Mouse (Mus musculus) kidney, postnatal 14 days (tissue): ENCODE results near the gene Diaph3.
A peak's percentile ranks its signal among the peaks of the same experiment; 100 is the strongest.

Experiments used
- DNase-seq: peaks from one replicate; pipeline ENCODE4 v3.0.0; 2022; ENCODE audit warnings: mixed read lengths

Gene Diaph3

GRCm38 (mm10) chr14:86834851-86835250, 306.2 kb downstream of the Diaph3 start:
- DNase-seq, result no peak

- no peak for DNase-seq
Observed at GRCm38 (mm10) chr14:86834269-86834668, 306.8 kb downstream of the Diaph3 start.

- DNase-seq, result peak; percentile 2
Observed at GRCm38 (mm10) chr14:86833003-86833402, 308.0 kb downstream of the Diaph3 start.

- no peak for DNase-seq
Observed at GRCm38 (mm10) chr14:86816246-86816645, 324.8 kb downstream of the Diaph3 start.

- no peak for DNase-seq
Observed at GRCm38 (mm10) chr14:86788880-86789641, 352.0 kb downstream of the Diaph3 start.

GRCm38 (mm10) chr14:86786866-86787265, 354.2 kb downstream of the Diaph3 start:
- no peak for DNase-seq

- DNase-seq, result peak; percentile 41
Observed at GRCm38 (mm10) chr14:86781553-86782273, 359.3 kb downstream of the Diaph3 start.

GRCm38 (mm10) chr14:86773311-86773710, 367.7 kb downstream of the Diaph3 start:
- no peak for DNase-seq

- DNase-seq, result no peak
Observed at GRCm38 (mm10) chr14:86772176-86773150, 368.6 kb downstream of the Diaph3 start.

GRCm38 (mm10) chr14:86764286-86764685, 376.7 kb downstream of the Diaph3 start:
- no peak for DNase-seq

GRCm38 (mm10) chr14:86757604-86758520, 383.2 kb downstream of the Diaph3 start:
- no peak for DNase-seq

- no peak for DNase-seq
Observed at GRCm38 (mm10) chr14:86757132-86757531, 383.9 kb downstream of the Diaph3 start.

GRCm38 (mm10) chr14:86750351-86750750, 390.7 kb downstream of the Diaph3 start:
- DNase-seq, result no peak

GRCm38 (mm10) chr14:86749425-86749824, 391.6 kb downstream of the Diaph3 start:
- no peak for DNase-seq

GRCm38 (mm10) chr14:86748876-86749275, 392.2 kb downstream of the Diaph3 start:
- no peak for DNase-seq

GRCm38 (mm10) chr14:86744523-86744922, 396.5 kb downstream of the Diaph3 start:
- DNase-seq, result no peak

- no peak for DNase-seq
Observed at GRCm38 (mm10) chr14:86741855-86742531, 399.0 kb downstream of the Diaph3 start.

GRCm38 (mm10) chr14:86738916-86739315, 402.1 kb downstream of the Diaph3 start:
- DNase-seq, result no peak

GRCm38 (mm10) chr14:86736646-86737045, 404.4 kb downstream of the Diaph3 start:
- no peak for DNase-seq

- no peak for DNase-seq
Observed at GRCm38 (mm10) chr14:86731300-86731699, 409.7 kb downstream of the Diaph3 start.

- no peak for DNase-seq
Observed at GRCm38 (mm10) chr14:86729617-86730098, 411.4 kb downstream of the Diaph3 start.
